Mouse (Mus musculus) midbrain, embryonic 11.5 days (tissue): ENCODE results near the gene Smpdl3b. TPM values are rescaled to one million over a fixed set of nuclear protein-coding genes. Genes with fewer than 3 reads are reported as not detected.
"Not testable (repeated sequence)": the region's sequence is repeated elsewhere in the genome, so short reads cannot be mapped to it uniquely, and the experiment has no call there.

ENCODE experiments used
- ATAC-seq: fragments of 200-750 bp; cut with Nextera tagmentation; 2 replicates; pipeline ENCODE4 v1.8.0; 2017; ENCODE audit warnings: moderate TSS enrichment, moderate library complexity; ENCODE audit not compliant: low FRiP score
- DNase-seq: peaks from one replicate; pipeline ENCODE4 v3.0.0; 2015; ENCODE audit warnings: low spot score; ENCODE audit errors: missing footprints
- H3K27ac ChIP-seq: fragments of 300-500 bp; sonication (generic); 2 replicates; pipeline ENCODE4 v1.5.1; 2014; ENCODE audit warnings: low read depth, low read length
- H3K27me3 ChIP-seq: fragments of 300-500 bp; sonication (generic); 2 replicates; pipeline ENCODE4 v1.6.1; 2014; ENCODE audit warnings: mild to moderate bottlenecking, low read length, moderate library complexity, mixed read lengths; ENCODE audit not compliant: control insufficient read depth, insufficient read depth
- H3K36me3 ChIP-seq: fragments of 300-500 bp; sonication (generic); 2 replicates; pipeline ENCODE4 v1.6.1; 2014; ENCODE audit warnings: mild to moderate bottlenecking, low read length, moderate library complexity, mixed read lengths; ENCODE audit not compliant: control insufficient read depth, insufficient read depth
- H3K4me1 ChIP-seq: fragments of 300-500 bp; sonication (generic); 2 replicates; pipeline ENCODE4 v1.6.1; 2014; ENCODE audit warnings: low read length; ENCODE audit not compliant: control insufficient read depth, insufficient read depth
- H3K4me2 ChIP-seq: fragments of 300-500 bp; sonication (generic); 2 replicates; pipeline ENCODE4 v1.6.1; 2014; ENCODE audit warnings: mild to moderate bottlenecking, moderate library complexity
- H3K4me3 ChIP-seq: fragments of 300-500 bp; sonication (generic); 2 replicates; pipeline ENCODE4 v1.5.1; 2014; ENCODE audit warnings: low read depth, low read length
- H3K9ac ChIP-seq: fragments of 300-500 bp; sonication (generic); 2 replicates; pipeline ENCODE4 v1.6.1; 2014; ENCODE audit warnings: low read length
- H3K9me3 ChIP-seq: fragments of 300-500 bp; sonication (generic); 2 replicates; pipeline ENCODE4 v1.6.1; 2016; ENCODE audit warnings: low read length; ENCODE audit not compliant: control insufficient read depth
- WGBS: fragments of 180-500 bp; shearing (Covaris S2); extraction: QIAGEN DNeasy Blood & Tissue Kit; methylation state at CpG from one replicate; pipeline ENCODE4 v1.1.7; 2014; 5-methylcytosine and 5-hydroxymethylcytosine counted together
- polyA plus RNA-seq: library from polyadenylated mRNA; unstranded; fragments of >200 nt; fragmentation: Nextera tagmentation; extraction: Ambion mirVana; gene quantifications from 2 replicates; pipeline ENCODE4 v1.2.1, GENCODE M21; 2014

Smpdl3b gene
- polyA plus RNA-seq, 1 experiment from 2014 or later: 2.4 TPM

- H3K36me3 ChIP-seq, H3K9me3 ChIP-seq, H3K4me1 ChIP-seq, H3K4me3 ChIP-seq, H3K27me3 ChIP-seq, DNase-seq, ATAC-seq, H3K4me2 ChIP-seq, H3K9ac ChIP-seq, H3K27ac ChIP-seq: not testable (repeated sequence)
- 85% methylated on average over 3 of the region's 3 CpGs for WGBS
These were observed 6.1 kb upstream of the Smpdl3b start for GRCm38 (mm10) chr4:132763125-132763524.

GRCm38 (mm10) chr4:132762602-132763001 lies 5.5 kb upstream of the Smpdl3b start:
- H3K4me2 ChIP-seq: no peak overlapping the region
- H3K27me3 ChIP-seq: peaks cover under 1% of the 10 kb centered on the region; the same call in 1 of the 2 replicates
- WGBS: 77% methylated on average over 6 of the region's 6 CpGs

GRCm38 (mm10) chr4:132760296-132760695 lies 3.2 kb upstream of the Smpdl3b start:
- Histone ChIP-seq H3K4me2 (no peak overlapping the region), H3K27ac (no peak overlapping the region), H3K9ac (no peak overlapping the region), H3K9me3 (no peaks in the 10 kb centered on the region), H3K27me3 (peaks cover 7% of the 10 kb centered on the region; the same call in 1 of the 2 replicates), H3K36me3 (no peaks in the 10 kb centered on the region), H3K4me3 (no peak overlapping the region), H3K4me1 (peaks cover 4% of the 10 kb centered on the region)
- DNase-seq: no peak
- no peak for ATAC-seq
- WGBS: 67% methylated on average over 3 of the region's 3 CpGs

More at GRCm38 (mm10) chr4:132762602-132763001, 5.5 kb upstream of the Smpdl3b start:
- no peaks in the 10 kb centered on the region for H3K36me3 ChIP-seq
- DNase-seq (no peak), ATAC-seq (no peak)
- H3K4me1 ChIP-seq: no peaks in the 10 kb centered on the region
- no peak overlapping the region for H3K4me3 ChIP-seq
- no peak overlapping the region for H3K27ac ChIP-seq
- H3K9ac ChIP-seq: no peak overlapping the region
- no peaks in the 10 kb centered on the region for H3K9me3 ChIP-seq

- no peak overlapping the region for H3K4me3 ChIP-seq
- H3K4me1 ChIP-seq: peaks cover 4% of the 10 kb centered on the region
- DNase-seq (peak; percentile 86), ATAC-seq (no peak)
- peaks cover 7% of the 10 kb centered on the region; the same call in 1 of the 2 replicates for H3K27me3 ChIP-seq
- H3K4me2 ChIP-seq: no peak overlapping the region
- WGBS: 90% methylated on average over 7 of the region's 7 CpGs
- H3K36me3 ChIP-seq: no peaks in the 10 kb centered on the region
- H3K9me3 ChIP-seq: no peaks in the 10 kb centered on the region
- H3K9ac ChIP-seq: no peak overlapping the region
- H3K27ac ChIP-seq: no peak overlapping the region
These were observed 740 bp upstream of the Smpdl3b start for GRCm38 (mm10) chr4:132757633-132758351.

GRCm38 (mm10) chr4:132752992-132753391 lies 4.1 kb downstream of the Smpdl3b start:
- Histone ChIP-seq H3K36me3 (no peaks in the 10 kb centered on the region), H3K27me3 (peaks cover 7% of the 10 kb centered on the region; the same call in 1 of the 2 replicates), H3K4me2 (no peak overlapping the region), H3K4me3 (no peak overlapping the region), H3K9me3 (no peaks in the 10 kb centered on the region), H3K9ac (no peak overlapping the region), H3K4me1 (peaks cover 4% of the 10 kb centered on the region), H3K27ac (no peak overlapping the region)
- ATAC-seq (no peak), DNase-seq (no peak)
- WGBS: 73% methylated on average over 6 of the region's 6 CpGs

GRCm38 (mm10) chr4:132749258-132749982 lies 7.6 kb downstream of the Smpdl3b start:
- no peak overlapping the region for H3K4me2 ChIP-seq
- no peaks in the 10 kb centered on the region for H3K4me1 ChIP-seq
- H3K9me3 ChIP-seq: no peaks in the 10 kb centered on the region
- 84% methylated on average over 6 of the region's 6 CpGs for WGBS
- H3K27me3 ChIP-seq: no peaks in the 10 kb centered on the region
- H3K27ac ChIP-seq: no peak overlapping the region
- DNase-seq (no peak), ATAC-seq (no peak)
- no peak overlapping the region for H3K9ac ChIP-seq
- H3K36me3 ChIP-seq: no peaks in the 10 kb centered on the region
- H3K4me3 ChIP-seq: no peak overlapping the region

- 91% methylated on average over 4 of the region's 4 CpGs for WGBS
- no peaks in the 10 kb centered on the region for H3K4me1 ChIP-seq
- no peak overlapping the region for H3K4me2 ChIP-seq
- H3K4me3 ChIP-seq: no peak overlapping the region
- H3K9ac ChIP-seq: no peak overlapping the region
- no peaks in the 10 kb centered on the region for H3K36me3 ChIP-seq
- DNase-seq: no peak
- no peak overlapping the region for H3K27ac ChIP-seq
- no peaks in the 10 kb centered on the region for H3K27me3 ChIP-seq
- H3K9me3 ChIP-seq: no peaks in the 10 kb centered on the region
- no peak for ATAC-seq
These were observed 8.3 kb downstream of the Smpdl3b start for GRCm38 (mm10) chr4:132748778-132749177.

- DNase-seq: no peak
- Histone ChIP-seq H3K36me3 (no peaks in the 10 kb centered on the region), H3K4me1 (no peaks in the 10 kb centered on the region), H3K27ac (no peak overlapping the region), H3K9ac (no peak overlapping the region), H3K9me3 (no peaks in the 10 kb centered on the region), H3K4me2 (no peak overlapping the region), H3K4me3 (no peak overlapping the region), H3K27me3 (no peaks in the 10 kb centered on the region)
- 77% methylated on average over 9 of the region's 9 CpGs for WGBS
- no peak for ATAC-seq
These were observed 9.3 kb downstream of the Smpdl3b start for GRCm38 (mm10) chr4:132747664-132748259.
